Mouse (Mus musculus) heart, adult 2 months (tissue): ENCODE data around the gene Il1r2.

Experiments
- CTCF ChIP-seq: fragments of 200-600 bp; IDR thresholded peaks from 2 replicates; pipeline ENCODE4 v1.8.1; 2022; ENCODE audit warnings: antibody characterized with exemption, mild to moderate bottlenecking, moderate library complexity
- EP300 ChIP-seq: fragments of 200-500 bp; IDR thresholded peaks from 2 replicates; pipeline ENCODE4 v1.6.1; 2011; ENCODE audit warnings: low read depth, low read length, control low read depth; ENCODE audit not compliant: insufficient read depth
- POLR2A ChIP-seq: fragments of 200-500 bp; IDR thresholded peaks from 2 replicates; pipeline ENCODE4 v1.6.1; 2011; ENCODE audit warnings: mild to moderate bottlenecking, low read depth, low read length, control low read depth; ENCODE audit not compliant: insufficient read depth

DNA sequence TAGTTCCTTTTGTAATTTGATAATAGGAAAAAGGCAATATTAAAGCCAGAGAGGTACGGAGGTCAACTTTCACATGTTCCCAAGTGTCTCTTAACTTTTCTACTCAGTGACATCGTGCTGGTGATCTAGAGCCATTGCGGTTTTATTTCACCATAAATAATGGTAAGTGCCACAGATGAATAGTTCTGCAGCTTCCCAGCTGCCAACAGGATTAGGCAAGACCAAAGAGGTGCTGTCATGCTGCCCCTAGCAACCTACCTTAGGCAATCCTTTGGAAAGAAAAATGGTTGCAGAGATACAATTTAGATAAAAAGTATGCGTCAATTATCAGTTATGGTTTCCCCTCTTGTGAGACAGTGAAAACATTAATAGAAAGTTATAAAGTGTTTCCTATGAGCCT lies 54.6 kb downstream of the Il1r2 start:
- TF ChIP-seq CTCF (no peak), POLR2A (no peak), EP300 (no peak)
